Comparison of ENCODE assay signal across 8 mouse cellular contexts in the genomic region with DNA sequence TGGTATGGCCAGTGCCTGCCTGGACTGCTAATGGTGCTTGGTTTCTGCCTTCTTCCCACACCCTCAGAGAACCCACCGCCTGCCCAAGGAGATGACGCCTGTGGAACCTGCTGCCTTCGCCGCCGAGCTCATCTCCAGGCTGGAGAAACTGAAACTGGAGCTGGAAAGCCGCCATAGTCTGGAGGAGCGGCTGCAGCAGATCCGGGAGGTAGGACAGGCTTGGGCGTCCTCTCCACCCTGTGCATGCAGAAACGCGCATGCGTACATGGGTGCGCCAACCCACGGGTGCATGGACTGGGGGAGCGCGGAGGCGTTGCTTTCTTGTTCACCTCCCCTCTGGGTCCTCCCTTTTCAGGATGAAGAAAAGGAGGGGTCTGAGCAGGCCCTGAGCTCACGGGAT. TPM values are rescaled to one million over a fixed set of nuclear protein-coding genes. Genes with fewer than 3 reads are reported as not detected.
DNase-seq lines count a peak whose midpoint lies in the region; ATAC-seq and TF ChIP-seq lines count a peak whose summit lies in the region.

No protein-coding gene starts in this region.

- no peak overlapping the region for H3K4me3 ChIP-seq in forebrain, embryonic 11.5 days (ENCODE audit: low read depth, low read length)
- no peak overlapping the region for H3K4me3 ChIP-seq in forebrain, embryonic 16.5 days (replicated peaks; ENCODE audit: low read length)
- no peak overlapping the region for H3K4me3 ChIP-seq in midbrain, embryonic 14.5 days (replicated peaks; ENCODE audit: low read depth, low read length)
- no peak overlapping the region for H3K4me3 ChIP-seq in liver, postnatal 0 days (ENCODE audit: low read depth, low read length)

- DNase-seq in forebrain, embryonic 11.5 days (ENCODE audit: low spot score), result no peak
- DNase-seq in R1 (ENCODE audit: low read depth, low spot score), result peak; percentile 84
- DNase-seq in frontal cortex, postnatal 36 days (ENCODE audit: low spot score in 2 of 2), result peak; percentile 84 to 87
- DNase-seq in midbrain, embryonic 14.5 days, result no peak
- DNase-seq in kidney, adult 8-10 months, result no peak
- DNase-seq in urinary bladder, postnatal 4 days (ENCODE audit: low spot score in 2 of 2), result no peak
- DNase-seq in liver, postnatal 0 days, result no peak

- no peak for TF ChIP-seq CTCF in liver, postnatal 0 days (IDR thresholded peaks at IDR 0.05; ENCODE audit: low read depth)

- WGBS in forebrain, embryonic 11.5 days, result 95% methylated on average over 18 of the region's 18 CpGs
- 83% methylated on average over 18 of the region's 18 CpGs for WGBS in forebrain, embryonic 16.5 days
- 90% methylated on average over 18 of the region's 18 CpGs for WGBS in midbrain, embryonic 14.5 days
- 89% methylated on average over 18 of the region's 18 CpGs for WGBS in liver, postnatal 0 days (ENCODE audit: insufficient replicate concordance)

- no peak overlapping the region for H3K4me2 ChIP-seq in forebrain, embryonic 11.5 days (ENCODE audit: low read depth, low read length, severe bottlenecking)
- H3K4me2 ChIP-seq in forebrain, embryonic 16.5 days (ENCODE audit: low read length), result no peak overlapping the region
- no peak overlapping the region for H3K4me2 ChIP-seq in midbrain, embryonic 14.5 days (ENCODE audit: low read length)
- H3K4me2 ChIP-seq in liver, postnatal 0 days (ENCODE audit: low read depth, low read length), result no peak overlapping the region

- H3K27ac ChIP-seq in forebrain, embryonic 11.5 days (ENCODE audit: low read depth, low read length), result no peak overlapping the region
- no peak overlapping the region for H3K27ac ChIP-seq in forebrain, embryonic 16.5 days (ENCODE audit: low read length)
- peak overlapping the region; percentile 87 for H3K27ac ChIP-seq in midbrain, embryonic 14.5 days (replicated peaks; ENCODE audit: low read depth, low read length)
- no peak overlapping the region for H3K27ac ChIP-seq in liver, postnatal 0 days (ENCODE audit: low read depth)

- no peaks in the 10 kb centered on the region for H3K9me3 ChIP-seq in forebrain, embryonic 11.5 days (ENCODE audit: control insufficient read depth, low read length)
- H3K9me3 ChIP-seq in forebrain, embryonic 16.5 days (ENCODE audit: control insufficient read depth, low read length), result no peaks in the 10 kb centered on the region
- no peaks in the 10 kb centered on the region for H3K9me3 ChIP-seq in midbrain, embryonic 14.5 days (ENCODE audit: control insufficient read depth, low read length)
- H3K9me3 ChIP-seq in liver, postnatal 0 days (ENCODE audit: low read length), result no peaks in the 10 kb centered on the region

- no peaks in the 10 kb centered on the region for H3K27me3 ChIP-seq in forebrain, embryonic 11.5 days (ENCODE audit: control insufficient read depth, insufficient read depth, low read length)
- no peaks in the 10 kb centered on the region for H3K27me3 ChIP-seq in forebrain, embryonic 16.5 days (replicated peaks; ENCODE audit: control insufficient read depth, insufficient read depth, low read length)
- H3K27me3 ChIP-seq in midbrain, embryonic 14.5 days (ENCODE audit: control insufficient read depth, insufficient read depth, low read length), result no peaks in the 10 kb centered on the region
- no peaks in the 10 kb centered on the region for H3K27me3 ChIP-seq in liver, postnatal 0 days (ENCODE audit: insufficient read depth, low read length)

- H3K9ac ChIP-seq in forebrain, embryonic 11.5 days (ENCODE audit: low read length), result no peak overlapping the region
- H3K9ac ChIP-seq in forebrain, embryonic 16.5 days (replicated peaks; ENCODE audit: low read depth, low read length), result no peak overlapping the region
- no peak overlapping the region for H3K9ac ChIP-seq in midbrain, embryonic 14.5 days (replicated peaks; ENCODE audit: low read length)
- no peak overlapping the region for H3K9ac ChIP-seq in liver, postnatal 0 days (replicated peaks)

- H3K36me3 ChIP-seq in forebrain, embryonic 11.5 days (ENCODE audit: control insufficient read depth, insufficient read depth, low read length), result peaks cover 53% of the 10 kb centered on the region
- H3K36me3 ChIP-seq in forebrain, embryonic 16.5 days (ENCODE audit: control insufficient read depth, insufficient read depth), result peaks cover 30% of the 10 kb centered on the region
- H3K36me3 ChIP-seq in midbrain, embryonic 14.5 days (ENCODE audit: control insufficient read depth, insufficient read depth, low read length), result peaks cover 84% of the 10 kb centered on the region
- H3K36me3 ChIP-seq in liver, postnatal 0 days (replicated peaks; ENCODE audit: insufficient read depth, low read length), result no peaks in the 10 kb centered on the region; the same call in 1 of the 2 replicates

- no peak for TF ChIP-seq EP300 in liver, postnatal 0 days (IDR thresholded peaks at IDR 0.05; ENCODE audit: low read depth)

- H3K4me1 ChIP-seq in forebrain, embryonic 11.5 days (replicated peaks; ENCODE audit: control insufficient read depth, insufficient read depth, low read length), result peaks cover 15% of the 10 kb centered on the region
- peaks cover 19% of the 10 kb centered on the region for H3K4me1 ChIP-seq in forebrain, embryonic 16.5 days (replicated peaks; ENCODE audit: control insufficient read depth, insufficient read depth, low read length)
- peaks cover 24% of the 10 kb centered on the region for H3K4me1 ChIP-seq in midbrain, embryonic 14.5 days (ENCODE audit: control insufficient read depth, insufficient read depth, low read length)
- no peaks in the 10 kb centered on the region for H3K4me1 ChIP-seq in liver, postnatal 0 days (ENCODE audit: insufficient read depth)

- 0 out of 2 replicates have a peak, but pooled peaks have one; percentile 1 for ATAC-seq in forebrain, embryonic 11.5 days (replicated peaks; ENCODE audit: low FRiP score)
- no peak for ATAC-seq in forebrain, embryonic 16.5 days
- ATAC-seq in midbrain, embryonic 14.5 days (ENCODE audit: low FRiP score, low TSS enrichment), result no peak
- no peak for ATAC-seq in liver, postnatal 0 days

RNA-seq across cellular contexts. Expression of gene Axin2, which starts 21.7 kb away (rescaled TPM):
- 20.9 and 23.9 TPM in 2 replicates for polyA plus RNA-seq in forebrain, embryonic 11.5 days (2014; fragmentation: Nextera tagmentation; extraction: Ambion mirVana)
- polyA plus RNA-seq in forebrain, embryonic 16.5 days (2015; fragmentation: Nextera tagmentation; extraction: Ambion mirVana), result 5.9 and 8.4 TPM in 2 replicates
- 14.1 and 19.4 TPM in 2 replicates for polyA plus RNA-seq in midbrain, embryonic 14.5 days (2014; fragmentation: Nextera tagmentation; extraction: Ambion mirVana)
- 0.47 and 0.63 TPM in 2 replicates for polyA plus RNA-seq in liver, postnatal 0 days (2015; fragmentation: Nextera tagmentation; extraction: Ambion mirVana)

Comparison
In these comparisons a context has a peak if more than half of its experiments do, and no peak if none do; other contexts are left out.
1. DNase-seq: peak in R1 (single experiment) and frontal cortex, postnatal 36 days (2 of 2); none in forebrain, embryonic 11.5 days (single experiment), midbrain, embryonic 14.5 days (single experiment), kidney, adult 8-10 months (0 of 2), urinary bladder, postnatal 4 days (0 of 2) and liver, postnatal 0 days (single experiment).